Mouse (Mus musculus) limb, embryonic 14.5 days (tissue): Measurements from ENCODE around the gene Flnb. TPM values are rescaled to one million over a fixed set of nuclear protein-coding genes. Genes with fewer than 3 reads are reported as not detected.
A peak's percentile ranks its signal among the peaks of the same experiment; 100 is the strongest.

Experiments
- ATAC-seq: fragments of 200-750 bp; cut with Nextera tagmentation; 2 replicates; pipeline ENCODE4 v1.8.0; 2017; ENCODE audit warnings: low read depth, moderate number of reproducible peaks, moderate TSS enrichment; ENCODE audit not compliant: low FRiP score
- DNase-seq: peaks from one replicate; pipeline ENCODE4 v3.0.0-alpha.2; 2015; ENCODE audit warnings: low spot score
- H3K27ac ChIP-seq: fragments of 300-500 bp; sonication (generic); replicated peaks from 2 replicates; pipeline ENCODE4 v1.5.1; 2014; ENCODE audit warnings: low read depth, mild to moderate bottlenecking, low read length, moderate library complexity, mixed read lengths
- H3K27me3 ChIP-seq: fragments of 300-500 bp; sonication (generic); 2 replicates; pipeline ENCODE4 v1.6.1; 2014; ENCODE audit warnings: low read length, mixed read lengths; ENCODE audit not compliant: control insufficient read depth, insufficient read depth
- H3K36me3 ChIP-seq: fragments of 300-500 bp; sonication (generic); 2 replicates; pipeline ENCODE4 v1.6.1; 2014; ENCODE audit warnings: mild to moderate bottlenecking, low read length, moderate library complexity, mixed read lengths; ENCODE audit not compliant: control insufficient read depth, insufficient read depth
- H3K4me1 ChIP-seq: fragments of 300-500 bp; sonication (generic); 2 replicates; pipeline ENCODE4 v1.6.1; 2014; ENCODE audit warnings: antibody characterized with exemption, low read length, mixed read lengths; ENCODE audit not compliant: control insufficient read depth, insufficient read depth
- H3K4me2 ChIP-seq: fragments of 300-500 bp; sonication (generic); replicated peaks from 2 replicates; pipeline ENCODE4 v1.6.1; 2014; ENCODE audit warnings: low read depth, mild to moderate bottlenecking, low read length, moderate library complexity; ENCODE audit not compliant: severe bottlenecking
- H3K4me3 ChIP-seq: fragments of 300-500 bp; sonication (generic); replicated peaks from 2 replicates; pipeline ENCODE4 v1.5.1; 2014; ENCODE audit warnings: low read length
- H3K9ac ChIP-seq: fragments of 300-500 bp; sonication (generic); 2 replicates; pipeline ENCODE4 v1.6.1; 2014; ENCODE audit warnings: mild to moderate bottlenecking, low read depth, low read length, moderate library complexity; ENCODE audit not compliant: severe bottlenecking
- H3K9me3 ChIP-seq: fragments of 300-500 bp; sonication (generic); 2 replicates; pipeline ENCODE4 v1.6.1; 2016; ENCODE audit warnings: low read length; ENCODE audit not compliant: control insufficient read depth
- POLR2A ChIP-seq: fragments of 200-500 bp; IDR thresholded peaks from 2 replicates; pipeline ENCODE4 v1.8.0; 2012; ENCODE audit warnings: inconsistent platforms, mild to moderate bottlenecking, moderate library complexity, borderline replicate concordance; ENCODE audit not compliant: insufficient read depth, insufficient read length; ENCODE audit errors: extremely low read depth
- WGBS: fragments of 180-500 bp; shearing (Covaris S2); extraction: QIAGEN DNeasy Blood & Tissue Kit; methylation state at CpG from one replicate; pipeline ENCODE4 v1.1.7; 2014; 5-methylcytosine and 5-hydroxymethylcytosine counted together
- polyA plus RNA-seq, 2 experiments: library from polyadenylated mRNA; depleted of rRNA in 1 of 2; stranded (reverse) in 1 of 2; unstranded in 1 of 2; fragments of >200 nt; fragmentation: Nextera tagmentation in 1 of 2; extraction: Ambion mirVana in 1 of 2; gene quantifications; 2 replicates each; pipeline versions ENCODE4 v1.2.1 to v1.2.3; 2012 to 2014

Flnb gene
- polyA plus RNA-seq, 2 experiments, result 39.4 to 58.7 TPM

GRCm38 (mm10) chr14:7862226-7862625 is 44.5 kb downstream of the Flnb start:
- H3K9me3 ChIP-seq, result no peaks in the 10 kb centered on the region
- 90% methylated on average over 2 of the region's 2 CpGs for whole genome bisulfite sequencing
- H3K36me3 ChIP-seq, result no peaks in the 10 kb centered on the region
- peaks cover 48% of the 10 kb centered on the region for H3K4me1 ChIP-seq
- H3K4me2 ChIP-seq, result no peak overlapping the region
- DNase-seq (no peak), ATAC-seq (no peak)
- no peak overlapping the region for H3K4me3 ChIP-seq
- TF ChIP-seq POLR2A, result no peak
- H3K27ac ChIP-seq, result no peak overlapping the region
- H3K9ac ChIP-seq, result no peak overlapping the region
- H3K27me3 ChIP-seq, result no peaks in the 10 kb centered on the region

- Histone ChIP-seq H3K9ac (no peak overlapping the region), H3K4me2 (no peak overlapping the region), H3K4me3 (no peak overlapping the region), H3K4me1 (peaks cover 42% of the 10 kb centered on the region), H3K27ac (no peak overlapping the region), H3K27me3 (no peaks in the 10 kb centered on the region), H3K9me3 (no peaks in the 10 kb centered on the region), H3K36me3 (peaks cover 9% of the 10 kb centered on the region)
- 61% methylated on average over 5 of the region's 5 CpGs for WGBS
- no peak for TF ChIP-seq POLR2A
- no peak for DNase-seq
- ATAC-seq, result no peak
These were observed 45.4 kb downstream of the Flnb start for GRCm38 (mm10) chr14:7863199-7863598.

- no peak overlapping the region for H3K9ac ChIP-seq
- H3K4me1 ChIP-seq, result peaks cover 39% of the 10 kb centered on the region
- no peak for TF ChIP-seq POLR2A
- DNase-seq, result peak; percentile 91
- no peak overlapping the region for H3K4me3 ChIP-seq
- H3K9me3 ChIP-seq, result no peaks in the 10 kb centered on the region
- WGBS, result 21% methylated on average over 9 of the region's 9 CpGs
- peaks cover 16% of the 10 kb centered on the region for H3K36me3 ChIP-seq
- H3K27ac ChIP-seq, result peak overlapping the region; percentile 71
- H3K4me2 ChIP-seq, result peak overlapping the region; percentile 26; the same call in 1 of the 2 replicates
- no peaks in the 10 kb centered on the region for H3K27me3 ChIP-seq
- peak; percentile 83 for ATAC-seq
These were observed 46.2 kb downstream of the Flnb start for GRCm38 (mm10) chr14:7863871-7864505.

GRCm38 (mm10) chr14:7864506-7864899 is 46.7 kb downstream of the Flnb start:
- Histone ChIP-seq H3K4me3 (no peak overlapping the region), H3K4me2 (no peak overlapping the region), H3K9me3 (no peaks in the 10 kb centered on the region), H3K27me3 (no peaks in the 10 kb centered on the region), H3K36me3 (peaks cover 21% of the 10 kb centered on the region), H3K27ac (0 out of 2 replicates have a peak overlapping the region, but pooled peaks have one; percentile 27), H3K9ac (no peak overlapping the region), H3K4me1 (peaks cover 39% of the 10 kb centered on the region)
- ATAC-seq, result no peak
- 42% methylated on average over 9 of the region's 9 CpGs for WGBS
- no peak for TF ChIP-seq POLR2A
- DNase-seq, result no peak

- H3K27ac ChIP-seq, result no peak overlapping the region
- H3K27me3 ChIP-seq, result no peaks in the 10 kb centered on the region
- no peak for DNase-seq
- no peak overlapping the region for H3K4me2 ChIP-seq
- H3K9ac ChIP-seq, result no peak overlapping the region
- 95% methylated on average over 7 of the region's 7 CpGs for WGBS
- no peak for TF ChIP-seq POLR2A
- H3K4me3 ChIP-seq, result no peak overlapping the region
- peaks cover 30% of the 10 kb centered on the region for H3K4me1 ChIP-seq
- H3K36me3 ChIP-seq, result peaks cover 33% of the 10 kb centered on the region
- no peaks in the 10 kb centered on the region for H3K9me3 ChIP-seq
- ATAC-seq, result no peak
These were observed 49.5 kb downstream of the Flnb start for GRCm38 (mm10) chr14:7867224-7867623.
